Mouse (Mus musculus): ENCODE results near the gene Cyp4f37.
"Not testable (repeated sequence)": the region's sequence is repeated elsewhere in the genome, so short reads cannot be mapped to it uniquely, and the experiment has no call there.

DNA sequence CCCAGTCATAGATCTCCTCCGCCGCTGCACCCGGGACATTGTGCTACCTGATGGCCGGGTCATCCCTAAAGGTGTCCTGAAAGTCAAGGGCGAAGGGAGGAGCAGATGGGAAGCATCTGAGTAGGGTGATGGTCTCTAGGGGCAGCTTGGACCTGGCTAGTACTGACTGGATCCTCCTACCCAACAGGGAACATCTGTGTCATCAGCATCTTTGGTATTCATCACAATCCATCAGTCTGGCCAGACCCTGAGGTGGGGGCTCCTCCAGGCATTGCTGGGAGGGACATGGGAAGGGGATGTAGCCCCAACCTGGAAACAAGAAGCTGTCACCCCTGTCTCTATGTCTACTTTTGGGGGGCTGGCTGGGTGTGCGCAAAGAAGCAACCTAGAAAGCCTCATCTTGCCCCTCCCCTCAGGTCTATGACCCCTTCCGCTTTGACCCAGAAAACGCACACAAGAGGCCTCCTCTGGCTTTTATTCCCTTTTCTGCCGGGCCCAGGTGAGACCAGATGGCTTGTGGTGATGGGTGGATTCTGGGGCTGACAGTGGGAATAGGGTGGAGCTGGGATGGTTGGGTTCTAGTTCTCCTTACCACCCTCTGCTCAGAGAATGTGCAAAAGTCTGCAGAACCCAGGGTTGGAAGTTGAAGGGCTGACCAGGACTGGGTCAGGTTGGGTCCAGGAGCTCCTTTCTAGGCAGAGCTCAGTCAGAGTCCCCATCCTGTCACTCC lies 13.3 kb downstream of the Cyp4f37 start:
- not testable (repeated sequence) for TF ChIP-seq CTCF (IDR thresholded peaks at IDR 0.05; ENCODE audit: borderline replicate concordance, insufficient read depth, low read depth, low read length); POLR2A (IDR thresholded peaks at IDR 0.05; ENCODE audit: borderline replicate concordance, insufficient read depth, low read length)

Measured in cerebellum, adult 2 months (tissue).